Mouse (Mus musculus) MEL (cell line): ENCODE data around the gene Zmiz1.

Experiments
- CHD2 ChIP-seq: IDR thresholded peaks from 2 replicates; pipeline ENCODE4 v1.6.1; 2011; ENCODE audit warnings: low read length, improper control_type of control experiment
- CTCF ChIP-seq, 3 experiments: IDR thresholded peaks in 2 of 3; conservative IDR thresholded peaks in 1 of 3; 2 replicates each; pipeline ENCODE4 v1.5.1; 2011 to 2012; ENCODE audit warnings: low read length in 3 of 3, low read depth in 2 of 3, mild to moderate bottlenecking in 2 of 3, improper control_type of control experiment in 1 of 3, inconsistent platforms in 1 of 3, mixed read lengths in 1 of 3, moderate library complexity in 1 of 3; ENCODE audit not compliant: control insufficient read depth in 1 of 3, insufficient read depth in 1 of 3, poor library complexity in 1 of 3, severe bottlenecking in 1 of 3
- EP300 ChIP-seq, 2 experiments: IDR thresholded peaks; 2 replicates each; pipeline ENCODE4 v1.6.1; 2011; ENCODE audit warnings: improper control_type of control experiment in 2 of 2, low read length in 2 of 2, low read depth in 1 of 2, mild to moderate bottlenecking in 1 of 2
- GATA1 ChIP-seq: IDR thresholded peaks from 2 replicates; pipeline ENCODE4 v1.6.1; 2011; ENCODE audit warnings: low read depth, low read length, improper control_type of control experiment
- HCFC1 ChIP-seq: IDR thresholded peaks from 2 replicates; pipeline ENCODE4 v1.6.1; 2012; ENCODE audit warnings: low read depth, mild to moderate bottlenecking, inconsistent platforms, low read length, improper control_type of control experiment, moderate library complexity
- MAZ ChIP-seq: IDR thresholded peaks from 2 replicates; pipeline ENCODE4 v1.6.1; 2012; ENCODE audit warnings: low read depth, mild to moderate bottlenecking, inconsistent platforms, low read length, improper control_type of control experiment
- USF1 ChIP-seq: IDR thresholded peaks from 2 replicates; pipeline ENCODE4 v1.6.1; 2014; ENCODE audit warnings: low read depth, mild to moderate bottlenecking, inconsistent platforms, low read length, improper control_type of control experiment, moderate library complexity
- ZKSCAN1 ChIP-seq: IDR thresholded peaks from 2 replicates; pipeline ENCODE4 v1.6.1; 2012; ENCODE audit warnings: low read depth, mild to moderate bottlenecking, inconsistent platforms, low read length, improper control_type of control experiment, moderate library complexity

DNA sequence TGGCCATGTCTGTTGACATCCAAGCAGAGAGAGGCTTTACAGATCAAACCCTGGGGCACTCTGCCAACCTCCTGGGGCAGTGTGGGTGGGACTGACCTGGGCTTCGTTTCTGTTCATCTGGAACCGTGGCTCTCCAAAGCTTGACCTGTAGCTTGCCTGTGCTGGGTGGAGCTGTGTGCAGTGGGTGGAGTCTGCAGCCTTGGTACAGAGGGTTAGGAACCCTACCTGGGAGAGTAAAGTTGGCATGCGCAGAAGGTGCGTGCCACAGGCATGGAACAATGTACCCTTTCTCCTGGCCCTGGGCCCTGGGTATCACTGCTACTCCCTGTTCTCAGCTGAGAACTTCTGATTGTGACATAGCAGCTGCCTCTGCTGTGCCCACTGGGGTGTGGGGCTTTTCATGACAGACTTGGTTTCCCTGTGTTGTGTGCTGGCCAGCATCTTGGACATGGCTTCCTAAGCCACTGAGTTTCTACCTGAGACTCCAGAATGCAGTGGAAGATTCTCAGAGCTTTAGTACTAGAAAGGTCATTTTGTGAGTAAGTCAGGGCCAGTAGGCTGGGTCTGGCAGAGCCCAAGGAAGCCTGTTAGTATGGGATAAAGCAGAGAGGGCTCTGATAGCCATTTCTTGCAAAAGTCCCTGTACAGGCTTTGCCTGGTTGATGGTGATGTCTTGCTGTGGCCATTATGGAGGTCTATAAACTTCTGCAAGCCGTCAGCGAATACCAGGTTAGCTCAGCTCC, 30.5 kb downstream of the Zmiz1 start:
- TF ChIP-seq CTCF (IDR thresholded peaks at IDR 0.05 in 2 of 3, conservative IDR thresholded peaks at IDR 0.05 in 1 of 3; ENCODE audit: control insufficient read depth in 1 of 3, insufficient read depth in 1 of 3, low read depth in 2 of 3, low read length in 3 of 3, poor library complexity in 1 of 3, severe bottlenecking in 1 of 3) (no peak), EP300 (IDR thresholded peaks at IDR 0.05; ENCODE audit: low read depth in 1 of 2, low read length in 2 of 2) (no peak), GATA1 (no peak), CHD2 (no peak), HCFC1 (no peak), ZKSCAN1 (no peak), USF1 (no peak), MAZ (no peak)
